8 mouse cellular contexts compared by ENCODE assay signal in genomic region chr14:103051159-103051769, GRCm38 (mm10). TPM values are rescaled to one million over a fixed set of nuclear protein-coding genes. Genes with fewer than 3 reads are reported as not detected.
DNase-seq lines count a peak whose midpoint lies in the region; ATAC-seq lines count a peak whose summit lies in the region.

No protein-coding gene starts in this region.

- H3K27ac ChIP-seq in neural tube, embryonic 15.5 days (replicated peaks) = no peak overlapping the region
- no peak overlapping the region for H3K27ac ChIP-seq in limb, embryonic 10.5 days
- H3K27ac ChIP-seq in midbrain, embryonic 13.5 days = no peak overlapping the region

- H3K27me3 ChIP-seq in neural tube, embryonic 15.5 days (replicated peaks) = no peaks in the 10 kb centered on the region
- H3K27me3 ChIP-seq in limb, embryonic 10.5 days (ENCODE audit: low read depth, poor library complexity, severe bottlenecking) = no peaks in the 10 kb centered on the region
- no peaks in the 10 kb centered on the region for H3K27me3 ChIP-seq in midbrain, embryonic 13.5 days

- peak; percentile 69 for DNase-seq in neural tube, embryonic 10.5 days (ENCODE audit: extremely low spot score, low spot score)
- peak; percentile 49 for DNase-seq in embryo, embryonic 11.5 days (ENCODE audit: low read depth, low spot score)
- DNase-seq in kidney, adult 18-20 months = peak; percentile 85
- peak; percentile 75 for DNase-seq in limb, embryonic 10.5 days (ENCODE audit: low spot score)
- DNase-seq in spleen, adult 18-20 months = peak; percentile 77 to 93

- H3K4me3 ChIP-seq in neural tube, embryonic 15.5 days (replicated peaks) = no peak overlapping the region
- H3K4me3 ChIP-seq in limb, embryonic 10.5 days = no peak overlapping the region
- no peak overlapping the region for H3K4me3 ChIP-seq in midbrain, embryonic 13.5 days (replicated peaks)

- H3K4me1 ChIP-seq in neural tube, embryonic 15.5 days = no peaks in the 10 kb centered on the region
- H3K4me1 ChIP-seq in limb, embryonic 10.5 days = 0 out of 2 replicates have a peak, but pooled peaks cover 3% of the 10 kb centered on the region
- no peaks in the 10 kb centered on the region; the same call in 1 of the 2 replicates for H3K4me1 ChIP-seq in midbrain, embryonic 13.5 days (replicated peaks)

- no peaks in the 10 kb centered on the region for H3K36me3 ChIP-seq in neural tube, embryonic 15.5 days
- no peaks in the 10 kb centered on the region for H3K36me3 ChIP-seq in limb, embryonic 10.5 days
- no peaks in the 10 kb centered on the region for H3K36me3 ChIP-seq in midbrain, embryonic 13.5 days

- H3K4me2 ChIP-seq in neural tube, embryonic 15.5 days = no peak overlapping the region
- no peak overlapping the region for H3K4me2 ChIP-seq in midbrain, embryonic 13.5 days (replicated peaks)

- H3K9ac ChIP-seq in neural tube, embryonic 15.5 days (replicated peaks) = no peak overlapping the region
- H3K9ac ChIP-seq in midbrain, embryonic 13.5 days (replicated peaks) = no peak overlapping the region

- no peak for ATAC-seq in neural tube, embryonic 15.5 days (ENCODE audit: low FRiP score)
- ATAC-seq in granulocyte monocyte progenitor cell, adult 5-6 weeks (replicated peaks; ENCODE audit: poor library complexity, severe bottlenecking) = peak; percentile 83
- ATAC-seq in midbrain, embryonic 13.5 days = peak; percentile 67; the same call in 1 of the 2 replicates

- H3K9me3 ChIP-seq in neural tube, embryonic 15.5 days (replicated peaks) = no peaks in the 10 kb centered on the region
- H3K9me3 ChIP-seq in limb, embryonic 10.5 days (replicated peaks) = no peaks in the 10 kb centered on the region
- no peaks in the 10 kb centered on the region for H3K9me3 ChIP-seq in midbrain, embryonic 13.5 days

- 39% methylated on average over 8 of the region's 8 CpGs for WGBS in neural tube, embryonic 15.5 days
- 36% methylated on average over 8 of the region's 8 CpGs for WGBS in limb, embryonic 10.5 days
- 46% methylated on average over 8 of the region's 8 CpGs for WGBS in midbrain, embryonic 13.5 days

RNA-seq across cellular contexts. Expression of gene Acod1, which starts 4.5 kb away (rescaled TPM):
- not detected in 2 replicates for polyA plus RNA-seq in neural tube, embryonic 15.5 days (2015; fragmentation: Nextera tagmentation; extraction: Ambion mirVana)
- not detected in 2 replicates for total RNA-seq in granulocyte monocyte progenitor cell, adult 5-6 weeks (2014; fragmentation: Nextera tagmentation)
- 0.67 TPM in 1 of 2 replicates, not detected in the other for total RNA-seq in granulocyte monocyte progenitor cell, adult 5-6 weeks (2017)
- polyA plus RNA-seq in limb, embryonic 10.5 days (2016; fragmentation: Nextera tagmentation; extraction: Ambion mirVana) = not detected in 2 replicates
- not detected in 2 replicates for polyA plus RNA-seq in midbrain, embryonic 13.5 days (2015; fragmentation: Nextera tagmentation; extraction: Ambion mirVana)

RNA-seq across cellular contexts. Expression of gene Cln5, which starts 18.8 kb away (rescaled TPM):
- 12.9 and 15.9 TPM in 2 replicates for polyA plus RNA-seq in neural tube, embryonic 15.5 days (2015; fragmentation: Nextera tagmentation; extraction: Ambion mirVana)
- 34.0 and 37.8 TPM in 2 replicates for total RNA-seq in granulocyte monocyte progenitor cell, adult 5-6 weeks (2014; fragmentation: Nextera tagmentation)
- 40.2 and 40.5 TPM in 2 replicates for total RNA-seq in granulocyte monocyte progenitor cell, adult 5-6 weeks (2017)
- 22.3 and 26.5 TPM in 2 replicates for polyA plus RNA-seq in limb, embryonic 10.5 days (2016; fragmentation: Nextera tagmentation; extraction: Ambion mirVana)
- 12.9 and 13.8 TPM in 2 replicates for polyA plus RNA-seq in midbrain, embryonic 13.5 days (2015; fragmentation: Nextera tagmentation; extraction: Ambion mirVana)

RNA-seq across cellular contexts. Expression of gene Fbxl3, which starts 48.1 kb away (rescaled TPM):
- polyA plus RNA-seq in neural tube, embryonic 15.5 days (2015; fragmentation: Nextera tagmentation; extraction: Ambion mirVana) = 18.5 and 20.0 TPM in 2 replicates
- total RNA-seq in granulocyte monocyte progenitor cell, adult 5-6 weeks (2014; fragmentation: Nextera tagmentation) = 30.3 and 40.0 TPM in 2 replicates
- total RNA-seq in granulocyte monocyte progenitor cell, adult 5-6 weeks (2017) = 48.0 and 55.6 TPM in 2 replicates
- polyA plus RNA-seq in limb, embryonic 10.5 days (2016; fragmentation: Nextera tagmentation; extraction: Ambion mirVana) = 11.8 and 16.2 TPM in 2 replicates
- 21.7 and 23.8 TPM in 2 replicates for polyA plus RNA-seq in midbrain, embryonic 13.5 days (2015; fragmentation: Nextera tagmentation; extraction: Ambion mirVana)
